Mouse (Mus musculus): Measurements from ENCODE around the gene Knstrn.
A peak's percentile ranks its signal among the peaks of the same experiment; 100 is the strongest.

Gene Knstrn

GRCm38 (mm10) chr2:118813981-118814836, at the start of gene Knstrn:
Gene Knstrn, plus strand, starts transcription at chr2:118814003.
- DNase-seq (ENCODE audit: low spot score), result peak; percentile 91

GRCm38 (mm10) chr2:118764094-118764831, 49.5 kb upstream of the Knstrn start:
- DNase-seq (ENCODE audit: low spot score), result peak; percentile 66

GRCm38 (mm10) chr2:118764875-118765274, 48.9 kb upstream of the Knstrn start:
- no peak for DNase-seq (ENCODE audit: low spot score)

GRCm38 (mm10) chr2:118766041-118767033, 47.5 kb upstream of the Knstrn start:
- DNase-seq (ENCODE audit: low spot score), result no peak

- no peak for DNase-seq (ENCODE audit: low spot score)
Observed at GRCm38 (mm10) chr2:118772158-118772874, 41.5 kb upstream of the Knstrn start, which contains the start of gene Phgr1. Gene Phgr1, plus strand, starts transcription at chr2:118772769.

GRCm38 (mm10) chr2:118774536-118774935, 39.3 kb upstream of the Knstrn start:
- DNase-seq (ENCODE audit: low spot score), result no peak

GRCm38 (mm10) chr2:118775396-118775795, 38.4 kb upstream of the Knstrn start:
- no peak for DNase-seq (ENCODE audit: low spot score)

GRCm38 (mm10) chr2:118775846-118776245, 38.0 kb upstream of the Knstrn start:
- peak; percentile 47 for DNase-seq (ENCODE audit: low spot score)

GRCm38 (mm10) chr2:118776295-118776694, 37.5 kb upstream of the Knstrn start:
- no peak for DNase-seq (ENCODE audit: low spot score)

GRCm38 (mm10) chr2:118778418-118778817, 35.4 kb upstream of the Knstrn start:
- DNase-seq (ENCODE audit: low spot score), result no peak

GRCm38 (mm10) chr2:118779065-118779464, 34.7 kb upstream of the Knstrn start:
- peak; percentile 79 for DNase-seq (ENCODE audit: low spot score)

GRCm38 (mm10) chr2:118779504-118780480, 34.0 kb upstream of the Knstrn start, which contains the start of gene Disp2:
Gene Disp2, plus strand, starts transcription at chr2:118779719.
- DNase-seq (ENCODE audit: low spot score), result peak; percentile 95

- peak; percentile 65 for DNase-seq (ENCODE audit: low spot score)
Observed at GRCm38 (mm10) chr2:118781115-118781514, 32.7 kb upstream of the Knstrn start.

- DNase-seq (ENCODE audit: low spot score), result peak; percentile 44
Observed at GRCm38 (mm10) chr2:118782303-118782702, 31.5 kb upstream of the Knstrn start.

GRCm38 (mm10) chr2:118783093-118783492, 30.7 kb upstream of the Knstrn start:
- peak; percentile 53 for DNase-seq (ENCODE audit: low spot score)

- DNase-seq (ENCODE audit: low spot score), result no peak
Observed at GRCm38 (mm10) chr2:118783663-118784062, 30.1 kb upstream of the Knstrn start.

- no peak for DNase-seq (ENCODE audit: low spot score)
Observed at GRCm38 (mm10) chr2:118786525-118786924, 27.3 kb upstream of the Knstrn start.

- no peak for DNase-seq (ENCODE audit: low spot score)
Observed at GRCm38 (mm10) chr2:118789501-118789900, 24.3 kb upstream of the Knstrn start.

GRCm38 (mm10) chr2:118790221-118790550, 23.6 kb upstream of the Knstrn start:
- DNase-seq (ENCODE audit: low spot score), result no peak
